In genomic region chr10:75504234-75505129, GRCm38 (mm10) we compare ENCODE assay signal across 1 mouse cellular context.
TF ChIP-seq lines count a peak whose summit lies in the region.

No protein-coding gene starts in this region.

TF ChIP-seq in MEL, 35 proteins besides CTCF, POLR2A, EP300 and RAD21:
- TF ChIP-seq ZC3H11A (IDR thresholded peaks at IDR 0.05; ENCODE audit: low read depth, low read length), result no peak
- TF ChIP-seq E2F4 (IDR thresholded peaks at IDR 0.05; ENCODE audit: borderline replicate concordance, low read depth, low read length), result no peak
- TF ChIP-seq POLR2AphosphoS5 (IDR thresholded peaks at IDR 0.05; ENCODE audit: borderline replicate concordance, low read depth, low read length), result no peak
- TF ChIP-seq TBP (IDR thresholded peaks at IDR 0.05; ENCODE audit: low read depth, low read length), result 0 out of 2 replicates have a peak, but pooled peaks have one; percentile 45
- TF ChIP-seq UBTF (IDR thresholded peaks at IDR 0.05; ENCODE audit: borderline replicate concordance, insufficient read depth, low read depth, low read length), result no peak
- peak; percentile 62; the same call in 1 of the 2 replicates for TF ChIP-seq ETS1 (IDR thresholded peaks at IDR 0.05; ENCODE audit: low read depth, low read length)
- TF ChIP-seq NELFE (IDR thresholded peaks at IDR 0.05; ENCODE audit: low read depth, low read length), result no peak
